Mouse (Mus musculus): ENCODE measurements at regions not wholly inside any gene's neighbourhood (a gene's known extent, or its start where the extent isn't known, plus 50 kb on each side); places are given as distances from the start of the nearest gene placed in this dataset.

DNA sequence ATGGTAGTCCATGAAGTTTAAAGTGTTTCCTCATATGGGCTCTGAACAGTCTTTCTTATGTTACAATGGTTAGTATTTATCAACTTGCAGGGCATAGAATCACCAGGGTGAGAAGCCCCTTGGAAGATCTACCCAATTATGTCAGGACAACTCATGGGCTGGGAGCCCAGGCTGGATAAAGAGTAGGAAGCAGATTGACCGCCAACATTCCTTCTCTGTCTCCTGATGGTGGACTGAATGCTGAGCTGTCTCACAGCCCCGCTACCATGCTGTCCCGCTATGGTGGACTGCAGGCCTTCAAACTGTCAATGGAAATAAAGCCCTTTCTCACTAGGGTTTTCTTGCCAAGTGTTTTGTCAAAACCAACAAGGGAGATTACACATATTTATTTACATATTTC is 69.2 kb upstream of the Kcnj6 start:
- TF ChIP-seq CTCF (IDR thresholded peaks at IDR 0.05; ENCODE audit: extremely low read depth, insufficient read length, insufficient replicate concordance, low read depth, low read length) (no peak), POLR2A (IDR thresholded peaks at IDR 0.05; ENCODE audit: low read depth, low read length) (no peak)
